Mouse (Mus musculus) lung, adult 2 months (tissue): ENCODE measurements around the gene Slc4a4.

Source experiments
- CTCF ChIP-seq: fragments of 200-500 bp; IDR thresholded peaks from 2 replicates; pipeline ENCODE4 v1.5.1; 2011; ENCODE audit warnings: mild to moderate bottlenecking, low read length, control low read depth; ENCODE audit not compliant: insufficient read depth
- POLR2A ChIP-seq: fragments of 200-500 bp; IDR thresholded peaks from 2 replicates; pipeline ENCODE4 v1.6.1; 2011; ENCODE audit warnings: low read depth, mild to moderate bottlenecking, control low read depth, low read length, borderline replicate concordance; ENCODE audit errors: extremely low read depth

- TF ChIP-seq CTCF (no peak), POLR2A (no peak)
Measured at GRCm38 (mm10) chr5:89015878-89016277, 129.3 kb downstream of the Slc4a4 start.
